Mouse (Mus musculus) lung, postnatal 36 days (tissue): Measurements from ENCODE around the gene Fam205a1.
"Not testable (repeated sequence)": the region's sequence is repeated elsewhere in the genome, so short reads cannot be mapped to it uniquely, and the experiment has no call there.

Experiments
- DNase-seq: peaks from one replicate; pipeline ENCODE4 v3.0.0; 2022; ENCODE audit warnings: mixed read lengths

Fam205a1 gene

DNA sequence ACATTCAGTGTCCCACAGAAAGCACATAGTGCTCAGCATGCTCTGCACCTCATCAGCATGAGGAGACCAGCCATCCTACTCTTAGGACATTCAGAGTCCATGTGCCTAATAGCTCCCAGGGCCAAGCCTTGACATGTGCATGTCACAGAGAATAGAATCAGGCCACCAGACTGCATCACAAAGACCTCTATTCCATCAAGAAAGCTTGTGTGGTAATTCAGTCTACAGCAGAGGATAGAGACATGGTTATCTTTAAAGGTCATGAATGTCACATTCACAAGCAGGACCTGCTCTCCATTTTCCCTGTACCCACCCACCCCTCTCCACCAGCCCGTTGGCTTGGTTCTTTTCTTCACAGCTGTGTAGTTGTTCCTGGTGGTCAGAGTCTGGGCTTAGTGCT, at the start of gene Fam205a1:
Gene Fam205a1, minus strand, starts transcription at position 101 of the 400 bp plus-strand sequence.
- not testable (repeated sequence) for DNase-seq

DNA sequence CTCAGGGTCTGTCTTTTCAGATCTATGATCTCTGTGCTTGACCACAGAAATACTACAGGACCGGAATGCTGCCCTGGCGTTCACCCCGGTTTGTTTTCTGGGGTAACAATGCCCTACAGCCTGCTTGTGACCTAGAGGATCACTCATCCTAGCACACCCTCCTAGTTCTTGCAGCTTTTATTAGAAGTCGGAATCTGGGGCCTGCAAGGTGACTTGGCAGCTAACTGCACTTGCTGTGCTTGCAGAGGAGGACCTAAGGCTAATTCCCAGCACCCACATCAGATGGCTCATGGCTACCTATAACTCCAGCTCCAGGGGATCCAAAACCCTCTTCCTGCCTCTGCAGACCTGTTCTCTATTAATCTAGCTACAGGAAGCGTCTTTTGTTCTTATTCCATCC, 49.0 kb upstream of the Fam205a1 start:
- no peak for DNase-seq

DNA sequence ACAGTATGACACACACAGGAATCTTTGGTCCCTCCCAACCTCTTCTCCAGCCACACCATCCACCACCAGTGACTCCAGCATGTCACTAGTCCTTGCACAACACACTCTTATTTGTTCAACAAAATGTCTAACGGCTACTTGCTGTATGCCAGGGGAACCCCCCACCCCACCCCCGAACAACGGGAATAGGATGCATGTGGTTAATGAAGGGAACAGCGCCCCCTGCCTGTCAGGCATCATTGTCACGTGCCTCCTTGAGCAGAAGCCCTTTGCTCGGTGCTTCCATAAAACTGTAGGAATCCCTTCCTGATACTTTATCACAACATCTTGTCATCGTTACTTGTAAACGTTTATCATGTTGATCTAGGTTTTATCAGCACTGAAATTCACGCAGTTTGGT, 48.5 kb upstream of the Fam205a1 start:
- peak; percentile 34 for DNase-seq

DNA sequence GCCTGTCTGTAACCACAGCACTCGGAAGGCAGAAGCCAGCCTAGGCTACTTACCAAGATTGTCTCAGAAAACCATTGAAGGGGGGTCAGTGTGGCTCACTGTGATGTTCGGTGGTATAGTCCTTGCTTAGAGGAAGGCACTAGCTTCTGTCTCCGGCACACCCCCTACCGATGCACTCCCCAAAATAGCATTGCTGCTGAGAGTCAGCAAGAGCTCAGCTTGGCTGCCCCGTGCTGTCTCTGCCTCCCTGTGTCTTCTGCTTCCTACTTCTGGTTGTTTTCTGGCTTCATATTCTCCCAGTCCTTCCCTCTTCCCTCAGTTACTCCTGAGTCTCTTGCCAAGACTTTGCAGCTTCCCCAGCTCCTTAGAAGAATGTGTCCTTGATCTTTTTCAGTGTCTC, 47.2 kb upstream of the Fam205a1 start:
- DNase-seq, result no peak

DNA sequence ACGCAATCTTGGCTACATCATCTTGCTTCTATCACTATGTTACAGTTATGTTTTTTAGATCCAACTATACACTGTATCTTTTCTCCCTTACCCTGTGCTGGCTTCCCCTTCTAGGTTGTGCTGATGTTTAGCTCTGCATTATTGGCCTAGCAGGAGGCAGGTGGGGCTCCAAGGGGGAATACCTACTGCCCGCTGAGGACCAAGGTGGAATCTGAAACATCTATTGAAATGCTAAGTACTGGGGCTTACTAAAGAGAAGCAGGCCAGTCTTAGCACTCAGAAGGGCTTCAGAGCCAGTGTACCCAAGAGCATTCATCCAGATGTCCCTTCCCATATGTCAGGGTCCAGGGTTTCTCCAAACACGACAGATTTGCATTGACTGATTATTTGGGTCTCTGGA, 45.2 kb upstream of the Fam205a1 start:
- DNase-seq, result no peak

DNA sequence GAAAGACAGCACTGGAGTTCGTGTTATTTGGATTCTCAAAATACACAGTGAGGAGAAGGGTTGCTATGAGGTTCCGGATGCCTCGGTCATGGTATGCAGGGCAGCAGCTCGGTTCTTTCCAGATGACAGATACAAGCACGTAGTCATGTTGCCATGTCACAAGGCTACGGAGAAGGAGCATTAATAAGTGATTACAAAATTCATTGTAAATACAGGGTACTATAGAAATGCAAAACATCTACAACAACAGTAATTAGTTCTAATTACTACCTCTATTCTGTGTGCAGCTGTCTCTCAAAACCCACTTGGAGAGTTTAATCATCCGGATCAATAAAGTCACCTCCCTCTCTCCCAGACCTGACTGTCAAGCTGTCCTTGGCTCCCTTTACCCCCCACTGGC, 41.4 kb upstream of the Fam205a1 start:
- no peak for DNase-seq

DNA sequence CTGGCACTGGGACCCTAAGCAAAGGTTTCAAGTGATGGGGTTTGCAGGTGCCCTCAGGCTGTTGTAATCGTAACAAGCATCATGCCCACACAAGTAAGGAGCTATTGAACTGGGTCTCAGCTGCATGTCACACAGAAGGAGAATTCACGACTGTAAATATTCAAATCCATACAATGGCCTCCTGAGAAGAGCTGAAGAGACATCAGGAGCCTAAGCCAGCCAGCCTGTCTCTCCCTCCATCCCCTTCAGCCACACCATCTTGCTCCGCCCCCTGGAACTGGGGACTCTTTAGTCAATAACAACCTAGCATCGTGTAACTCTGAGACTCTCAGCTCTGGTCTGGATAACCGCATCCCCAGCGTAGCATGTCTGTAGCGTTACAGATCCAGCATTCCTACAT, 37.5 kb upstream of the Fam205a1 start:
- DNase-seq, result no peak

DNA sequence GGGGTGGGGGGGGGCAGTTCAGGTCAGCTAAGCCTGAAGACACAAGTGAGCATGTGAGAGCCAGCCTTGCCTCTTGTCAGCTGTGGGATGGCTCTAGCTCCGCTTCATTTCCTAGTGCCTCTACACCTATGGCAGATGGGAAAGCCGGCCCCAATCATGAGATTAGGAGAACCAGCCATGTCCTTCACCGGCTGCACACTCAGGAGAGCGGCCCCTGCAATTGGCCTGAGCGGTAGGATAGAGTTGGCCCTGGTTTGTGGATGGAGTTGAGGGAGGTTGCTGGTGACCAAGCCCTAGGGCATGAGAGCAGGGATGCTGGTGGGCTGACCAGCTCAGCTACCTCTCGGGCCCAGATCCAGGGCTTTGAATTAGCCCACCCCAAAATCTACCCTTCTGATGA, 35.1 kb upstream of the Fam205a1 start:
- no peak for DNase-seq

DNA sequence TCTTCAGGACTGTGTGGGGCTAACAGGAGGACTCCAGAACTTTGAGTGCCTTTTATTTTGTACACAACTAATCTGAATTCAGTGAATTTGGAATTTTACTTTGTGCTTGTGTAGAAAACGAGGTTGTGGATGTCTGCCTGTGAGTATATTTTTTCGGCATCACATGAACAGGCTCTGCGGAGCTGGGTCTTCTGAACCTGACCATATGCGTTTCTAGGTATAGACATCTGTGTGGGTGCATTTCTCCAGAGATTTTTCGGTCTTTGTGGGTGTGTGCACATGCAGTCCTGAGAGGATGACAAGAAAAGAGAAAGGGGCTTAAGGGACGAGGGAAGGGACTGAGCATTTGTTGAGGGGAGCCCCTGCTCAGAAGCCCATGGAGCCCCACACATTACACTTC, 33.2 kb upstream of the Fam205a1 start:
- no peak for DNase-seq

DNA sequence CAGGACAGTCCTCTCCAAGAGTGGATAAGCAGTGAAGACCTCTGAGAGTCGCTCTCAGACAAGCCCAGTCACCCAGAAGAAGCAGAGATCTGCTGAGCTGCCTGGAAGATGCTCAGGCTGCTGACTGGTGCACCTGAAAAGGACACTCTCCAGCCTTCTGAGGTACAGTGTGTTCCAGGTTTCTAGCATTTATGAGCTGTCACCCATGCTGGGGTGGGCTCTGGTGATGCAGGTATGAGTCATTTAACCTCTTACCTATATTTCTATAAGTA, 26.9 kb upstream of the Fam205a1 start:
- no peak for DNase-seq

DNA sequence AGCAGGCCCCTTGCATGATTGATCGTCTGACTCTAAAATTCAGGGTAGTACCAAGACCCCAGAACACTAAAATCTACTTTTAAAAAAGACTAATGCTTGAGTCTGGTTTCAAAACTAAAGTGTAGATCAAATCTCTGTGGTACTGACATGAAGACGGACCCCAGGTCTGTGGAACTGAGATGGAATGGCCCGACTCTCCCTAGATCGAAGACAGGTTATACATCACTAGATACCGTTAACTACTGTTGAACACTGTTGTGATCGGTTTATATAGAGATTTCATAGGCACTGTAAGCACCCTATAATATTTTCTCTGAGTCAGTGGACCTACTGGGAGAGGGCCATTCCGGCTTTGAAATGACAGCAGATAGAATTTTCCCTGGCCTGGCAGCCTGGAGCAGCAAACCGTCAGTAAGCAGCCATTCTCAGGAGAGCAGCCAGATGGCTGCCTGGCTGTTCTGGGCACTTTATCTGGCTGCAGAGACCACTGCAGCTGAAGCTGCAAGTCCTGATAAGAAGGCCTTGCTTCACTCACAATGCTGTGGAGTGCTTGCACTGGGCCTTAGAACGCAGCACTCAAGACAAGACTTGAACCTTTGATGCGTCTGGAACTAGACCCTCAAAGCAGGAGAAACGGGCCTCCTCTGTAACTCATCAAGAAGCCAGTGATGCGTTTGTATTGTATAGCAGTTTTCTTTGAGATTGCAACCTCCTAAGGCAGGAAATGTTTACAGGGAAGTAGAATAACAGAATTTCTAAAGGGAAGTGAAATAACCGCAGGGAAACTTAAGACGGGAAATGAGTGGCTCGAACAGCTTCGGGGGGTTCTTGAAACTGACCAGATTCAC, 26.4 kb upstream of the Fam205a1 start:
- DNase-seq, result no peak

DNA sequence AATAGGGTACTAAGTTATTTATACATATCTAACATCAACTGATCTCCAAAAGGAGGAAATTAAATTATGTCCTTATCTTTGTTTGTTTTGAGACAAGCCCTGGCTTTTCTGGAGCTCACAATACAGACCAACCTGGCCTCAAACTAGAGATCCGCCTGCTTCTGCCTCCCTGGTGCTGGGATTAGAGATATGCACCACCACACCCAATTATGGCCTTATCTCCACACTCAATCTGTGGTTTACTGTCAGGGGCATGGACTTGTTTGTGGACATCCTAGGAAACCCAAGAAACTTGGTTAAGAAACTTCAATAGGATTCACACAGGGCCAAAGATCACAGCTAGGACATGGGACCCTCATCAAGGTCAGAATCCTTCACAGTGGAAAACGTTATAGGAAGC, 24.0 kb upstream of the Fam205a1 start:
- DNase-seq, result no peak

DNA sequence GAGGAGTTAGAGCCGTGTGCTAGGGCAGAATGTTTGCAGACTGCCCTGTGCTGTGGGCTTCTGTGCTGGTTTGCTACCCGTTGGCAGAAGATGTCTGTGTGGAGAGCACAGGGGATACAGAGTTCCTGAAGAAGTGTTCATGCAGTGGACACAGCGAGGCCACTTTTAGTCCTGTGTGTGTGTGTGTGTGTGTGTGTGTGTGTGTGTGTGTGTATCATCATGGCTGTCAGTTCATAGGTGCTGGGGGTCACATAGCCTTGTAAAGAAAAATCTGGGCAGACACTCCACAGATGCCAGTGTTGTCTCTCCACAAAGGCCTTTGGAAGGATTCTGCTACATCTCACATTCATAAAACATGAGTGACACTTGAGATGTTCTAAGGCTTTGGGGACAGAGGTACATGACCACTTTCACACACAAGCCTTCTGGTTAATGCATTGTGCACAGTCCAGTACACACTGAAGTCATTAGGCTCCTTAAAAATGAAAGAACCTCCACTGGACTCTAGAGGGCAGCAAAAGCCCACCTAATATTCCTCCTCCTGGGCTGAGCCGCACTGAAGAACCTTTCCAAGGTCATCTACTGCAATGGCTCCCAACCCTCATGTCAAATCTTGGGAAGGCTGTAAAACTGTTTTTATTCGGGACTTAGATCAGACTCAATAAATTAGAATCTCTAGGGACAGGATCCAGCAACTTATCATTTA, 23.1 kb upstream of the Fam205a1 start:
- peak; percentile 71 for DNase-seq

DNA sequence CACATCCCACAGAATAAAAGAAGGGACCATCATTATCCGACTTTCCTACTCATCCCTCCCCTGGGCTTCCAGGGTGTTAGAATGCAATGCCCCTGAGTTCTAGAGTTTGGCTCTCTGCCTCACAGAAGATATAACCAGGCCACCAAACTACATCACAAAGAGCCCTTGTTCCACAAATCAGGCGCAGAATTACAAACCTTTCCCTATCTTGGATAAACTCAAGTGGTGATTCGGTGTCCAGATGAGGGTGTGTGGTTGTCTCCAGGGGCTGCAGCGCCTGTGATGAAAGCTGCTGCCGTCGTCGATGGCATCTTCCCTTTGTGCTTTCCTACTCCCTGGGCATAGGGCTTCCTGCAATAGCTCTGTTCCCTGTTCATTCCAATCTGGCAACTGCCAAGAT, 20.4 kb upstream of the Fam205a1 start, which contains the start of gene Fam205c:
Gene Fam205c, minus strand, starts transcription at position 101 of the 400 bp plus-strand sequence.
- no peak for DNase-seq

DNA sequence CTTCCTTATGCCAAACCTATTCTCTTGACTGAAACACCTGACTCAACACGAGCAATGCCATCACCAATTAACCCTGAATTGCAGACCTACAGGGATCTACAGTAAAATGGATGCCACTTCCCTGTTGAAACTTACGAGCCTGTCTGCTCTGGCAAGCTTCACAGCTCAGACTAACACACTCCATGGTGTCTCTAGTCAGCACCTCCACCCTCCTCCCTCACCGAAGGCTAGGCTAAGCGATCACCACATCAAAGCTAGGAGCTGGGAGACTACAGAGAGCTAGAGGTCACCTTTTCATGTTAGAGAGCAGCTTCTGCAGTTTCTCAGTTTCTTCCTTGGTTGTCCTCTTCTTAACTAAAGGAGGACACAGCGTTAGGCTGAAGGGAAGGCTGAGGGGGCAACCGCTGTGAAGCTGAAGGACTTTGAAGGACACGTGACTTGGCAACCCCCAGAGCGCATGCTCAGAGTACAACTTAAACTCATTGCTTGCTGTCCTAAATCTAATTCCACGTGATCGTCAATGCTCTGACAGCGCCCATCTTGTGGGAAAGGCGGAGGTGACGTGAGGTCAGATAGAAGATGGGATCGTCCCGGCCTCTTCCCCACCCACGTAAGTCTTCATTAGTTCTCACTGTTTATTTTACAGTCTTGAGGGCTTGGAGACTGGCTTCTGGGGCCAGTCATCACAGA, 19.2 kb upstream of the Fam205a1 start:
- DNase-seq, result no peak

DNA sequence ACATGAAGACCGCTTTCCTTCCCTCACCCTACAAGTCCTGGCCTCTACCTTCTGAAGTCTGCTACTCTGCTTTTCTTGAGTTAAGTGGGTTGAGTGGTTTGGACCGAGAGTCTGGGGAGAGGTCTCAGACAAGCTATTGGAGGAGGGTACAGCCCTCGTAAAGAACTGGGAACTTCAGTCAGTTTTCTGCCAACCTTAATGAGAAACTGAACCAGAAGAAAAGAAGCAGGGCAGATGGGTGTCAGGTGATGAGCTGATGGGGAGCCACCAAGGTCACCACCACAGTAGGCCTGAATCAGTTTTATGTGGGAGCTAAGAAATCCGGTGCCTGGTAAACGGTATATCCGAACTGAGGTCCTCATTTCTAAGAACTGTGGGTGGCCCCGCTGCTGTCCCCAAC, 18.5 kb upstream of the Fam205a1 start:
- DNase-seq, result no peak

DNA sequence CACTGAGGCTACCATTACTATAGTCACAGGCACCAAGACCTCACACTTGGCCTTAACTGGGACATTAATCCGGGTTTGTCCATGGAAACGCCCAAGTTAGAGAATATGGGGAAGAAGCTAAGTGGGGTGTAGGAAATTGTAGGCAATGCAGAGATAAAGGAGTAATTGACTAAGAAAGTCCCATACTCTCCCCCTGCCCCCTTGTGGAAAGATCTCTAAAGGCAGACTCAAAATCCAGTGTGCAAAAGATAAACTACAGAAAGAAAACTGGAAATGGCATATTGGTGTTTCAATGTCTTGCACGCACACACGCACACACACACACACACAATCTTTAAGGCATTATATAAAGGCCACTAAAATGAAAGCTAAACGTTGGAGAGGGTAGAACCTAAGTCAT, 17.1 kb upstream of the Fam205a1 start:
- peak; percentile 26 for DNase-seq

DNA sequence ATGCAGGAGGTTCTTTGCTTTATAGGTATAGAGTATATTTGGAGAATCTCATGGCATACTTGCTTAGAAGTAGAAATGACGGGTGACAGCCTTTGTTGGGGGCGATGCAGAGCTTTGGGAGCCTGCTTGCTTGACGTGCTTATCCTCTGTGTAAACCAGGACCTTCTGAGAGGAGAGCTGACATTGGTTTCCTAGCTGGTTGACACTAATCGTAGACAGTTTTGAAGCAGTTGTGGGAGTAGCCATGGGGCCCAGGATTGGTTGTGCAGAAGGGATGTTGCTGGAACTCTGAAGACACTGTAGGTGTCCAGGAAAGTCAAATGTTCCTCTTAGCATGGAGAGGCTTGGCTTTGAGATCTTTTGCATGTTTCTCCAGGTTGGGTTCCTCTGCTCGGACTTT, 14.5 kb upstream of the Fam205a1 start:
- no peak for DNase-seq

DNA sequence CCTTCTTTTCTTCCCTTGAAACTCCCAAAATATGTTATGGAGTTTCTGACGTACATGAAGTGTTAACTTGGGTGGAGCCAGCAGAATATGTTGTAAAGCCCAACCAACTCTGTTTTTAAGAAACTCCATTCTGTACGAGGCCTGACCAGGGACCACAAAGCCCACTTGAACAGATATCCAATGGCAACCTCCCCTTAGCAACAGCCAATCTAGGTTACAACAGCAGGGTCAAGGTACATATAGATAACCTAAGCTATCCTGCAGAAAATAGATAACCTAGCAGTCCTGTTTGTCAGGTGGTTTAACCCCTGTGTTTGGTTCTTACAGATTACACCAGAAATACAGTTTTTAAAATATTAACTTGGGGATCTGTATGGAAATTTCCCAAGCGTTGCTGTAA, 13.7 kb upstream of the Fam205a1 start:
- no peak for DNase-seq

DNA sequence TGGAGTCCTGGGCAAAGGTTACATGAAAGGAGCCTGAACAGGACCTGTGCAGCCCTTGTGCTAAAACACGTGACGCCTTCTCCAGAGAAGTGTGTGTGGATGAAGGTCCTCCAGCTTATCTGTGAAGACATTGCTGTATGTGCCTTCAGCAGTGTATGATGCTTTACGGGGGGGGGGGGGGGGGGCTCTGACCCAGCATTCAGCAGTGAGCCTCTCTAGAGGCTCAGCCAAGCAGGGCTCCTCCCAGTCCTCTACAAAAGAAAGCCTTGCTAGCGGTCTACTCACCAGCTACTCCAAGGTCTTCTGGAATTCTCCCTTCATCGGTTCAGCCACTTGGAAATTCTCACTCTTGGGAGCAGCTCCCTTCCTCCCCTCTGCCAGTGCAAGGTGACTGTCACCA, 9.8 kb upstream of the Fam205a1 start:
- DNase-seq, result not testable (repeated sequence)

DNA sequence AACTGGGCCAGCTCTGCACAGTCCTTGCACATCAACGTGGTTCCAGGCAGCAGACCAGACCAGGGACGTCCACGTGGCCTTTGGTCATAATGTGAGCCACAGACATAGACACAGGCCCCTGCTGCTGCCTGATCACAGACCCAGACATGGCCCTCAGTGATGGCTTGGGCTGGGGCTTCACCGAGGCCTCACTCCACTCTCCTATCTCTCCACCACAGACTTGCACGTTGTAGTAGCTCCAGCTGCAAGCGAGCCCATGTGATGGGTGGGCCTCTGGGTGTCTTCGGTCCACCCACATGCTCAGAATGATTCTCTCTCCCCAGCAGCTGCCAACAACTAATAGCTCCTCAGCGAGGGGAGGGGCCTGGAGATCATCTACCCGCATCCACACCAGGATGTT, 6.8 kb upstream of the Fam205a1 start:
- not testable (repeated sequence) for DNase-seq

DNA sequence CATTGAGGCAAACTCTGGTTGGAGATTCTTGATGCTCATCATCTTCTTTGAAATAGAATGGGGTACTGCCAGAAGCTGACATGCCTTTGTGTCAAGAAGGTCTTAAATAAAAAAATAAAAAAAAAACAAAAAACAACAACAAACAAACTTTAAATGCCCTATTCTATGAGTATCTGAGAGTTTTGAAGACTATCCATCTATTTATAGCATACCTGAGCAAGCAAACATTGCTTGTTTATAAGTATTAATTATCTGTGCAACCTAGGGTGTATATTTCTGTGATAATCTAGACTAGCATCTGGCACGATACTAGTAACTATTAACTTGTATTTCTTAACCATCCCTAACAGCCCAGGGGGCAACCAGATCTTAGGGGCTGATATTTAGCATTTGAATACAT, 3.0 kb upstream of the Fam205a1 start, which contains the start of gene Gm12394:
Gene Gm12394, minus strand, starts transcription at position 101 of the 400 bp plus-strand sequence.
- not testable (repeated sequence) for DNase-seq
